Mouse (Mus musculus) CD4-positive helper T cell, adult 2 months (primary cell): ENCODE data around the gene AC109138.7.

Experiments
- DNase-seq: peaks from one replicate; pipeline ENCODE4 v3.0.0-alpha.2; 2012; ENCODE audit warnings: low read depth, missing footprints, low spot score

AC109138.7 gene

DNA sequence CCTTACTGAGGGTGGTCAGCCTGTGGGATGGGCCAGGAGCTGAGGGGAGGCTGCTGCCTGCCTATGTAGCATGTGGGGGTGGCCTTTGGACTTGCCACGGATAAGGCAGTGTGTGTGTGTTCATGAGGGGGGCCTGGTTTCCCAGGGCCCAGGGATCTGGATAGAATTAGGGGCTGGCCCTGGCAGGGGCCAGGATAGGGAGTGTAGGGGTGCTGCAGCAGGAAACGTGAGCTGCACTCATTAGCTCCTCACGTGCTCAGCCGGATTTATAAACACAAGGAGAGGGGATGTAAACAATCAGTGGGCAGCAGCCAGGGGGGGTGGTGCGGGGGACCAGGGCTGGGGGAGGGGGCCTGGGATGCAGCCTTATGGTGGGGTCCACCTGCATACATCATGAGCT is 3.0 kb downstream of the AC109138.7 start:
- no peak for DNase-seq

DNA sequence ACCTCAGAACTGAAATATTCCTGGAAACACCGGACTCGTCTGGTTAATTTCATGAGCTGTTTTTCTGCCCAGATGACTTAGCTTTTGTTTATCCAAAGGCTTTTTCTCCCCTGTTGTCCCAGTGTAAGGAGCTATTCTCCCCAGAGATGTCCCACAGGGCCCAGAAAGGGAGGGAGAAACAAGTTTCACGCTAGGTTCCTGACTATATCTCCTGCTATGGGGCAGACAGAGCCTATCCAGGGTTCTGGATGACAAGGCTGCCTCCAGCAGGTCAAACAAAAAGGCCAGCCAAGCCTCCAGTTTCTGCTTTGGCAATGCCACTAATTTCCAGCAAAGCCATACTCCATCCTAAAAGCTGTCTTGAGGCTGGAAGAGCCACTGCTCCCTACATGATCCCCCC is 3.7 kb downstream of the AC109138.7 start:
- no peak for DNase-seq

DNA sequence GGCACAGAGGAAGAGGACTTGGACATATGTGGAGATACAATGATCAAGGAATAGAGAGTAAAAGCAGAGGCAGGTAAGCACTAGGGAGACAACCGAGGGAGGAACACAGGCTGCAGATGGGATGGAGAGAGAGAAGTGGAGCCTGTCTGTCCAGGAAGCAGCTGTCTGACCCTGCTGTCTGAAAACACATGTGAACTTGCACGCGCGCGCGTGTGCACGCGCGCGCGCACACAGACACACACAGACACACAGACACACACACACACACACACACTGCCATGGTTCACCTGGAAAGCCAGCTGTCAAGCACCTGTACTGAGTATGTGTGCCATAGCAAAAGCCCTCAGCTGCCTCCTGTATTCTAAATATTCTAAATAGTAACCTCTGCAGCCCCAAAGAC is 4.1 kb downstream of the AC109138.7 start:
- DNase-seq: peak; percentile 36

DNA sequence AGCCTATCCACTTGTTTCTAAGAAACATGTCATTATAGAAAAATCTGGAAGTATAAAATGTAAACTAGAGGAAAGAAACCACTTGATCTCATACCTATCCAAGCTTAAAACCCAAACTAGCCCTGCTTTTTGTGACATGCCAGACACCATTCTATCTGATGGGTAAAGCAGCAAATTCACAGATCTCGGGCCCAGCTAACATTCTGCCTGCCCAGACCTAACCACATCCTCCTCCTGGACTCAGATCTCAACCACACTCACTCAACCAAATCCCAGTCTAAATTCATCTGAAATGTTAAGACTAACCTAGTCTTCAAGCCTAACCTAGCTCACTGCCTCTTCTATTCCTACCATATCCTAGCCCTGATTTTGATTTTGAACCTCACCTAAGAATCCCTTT is 4.6 kb downstream of the AC109138.7 start:
- DNase-seq: peak; percentile 65

DNA sequence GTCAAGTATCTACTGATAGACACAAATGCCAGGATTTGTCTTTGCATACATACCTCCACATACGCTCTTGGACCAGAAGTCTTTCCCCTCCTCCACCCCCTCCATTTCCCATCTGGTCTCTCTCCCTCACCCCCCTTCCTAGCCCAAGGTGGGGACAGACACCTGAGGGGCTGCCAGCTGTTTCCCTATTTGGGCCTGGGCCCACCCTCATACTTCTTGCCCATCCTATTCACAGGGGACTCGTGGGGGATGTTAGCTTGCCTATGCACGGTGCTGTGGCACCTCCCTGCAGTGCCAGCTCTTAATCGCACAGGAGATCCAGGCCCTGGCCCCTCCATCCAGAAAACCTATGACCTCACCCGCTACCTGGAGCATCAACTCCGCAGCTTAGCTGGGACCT is 5.8 kb downstream of the AC109138.7 start:
- no peak for DNase-seq

DNA sequence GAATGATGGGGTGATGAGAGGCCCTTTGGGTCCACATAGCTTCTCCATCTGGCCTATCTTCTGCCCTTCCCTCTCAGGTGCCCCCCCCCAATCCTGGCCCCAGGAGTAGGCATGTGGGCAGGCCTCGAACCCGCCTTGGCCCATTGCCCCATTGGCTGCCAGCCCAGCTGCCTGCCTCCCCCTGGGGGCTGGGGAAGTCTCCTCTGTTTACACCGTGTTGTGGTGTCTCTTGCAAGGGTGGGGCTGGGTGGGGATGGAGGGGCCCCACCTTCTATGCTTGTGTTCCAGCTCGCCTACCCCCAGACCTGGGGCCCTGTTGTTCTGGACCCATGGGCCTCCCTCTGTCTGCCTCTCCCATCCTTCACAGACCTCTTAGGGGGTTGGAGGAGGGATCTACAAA is 6.3 kb downstream of the AC109138.7 start:
- no peak for DNase-seq

DNA sequence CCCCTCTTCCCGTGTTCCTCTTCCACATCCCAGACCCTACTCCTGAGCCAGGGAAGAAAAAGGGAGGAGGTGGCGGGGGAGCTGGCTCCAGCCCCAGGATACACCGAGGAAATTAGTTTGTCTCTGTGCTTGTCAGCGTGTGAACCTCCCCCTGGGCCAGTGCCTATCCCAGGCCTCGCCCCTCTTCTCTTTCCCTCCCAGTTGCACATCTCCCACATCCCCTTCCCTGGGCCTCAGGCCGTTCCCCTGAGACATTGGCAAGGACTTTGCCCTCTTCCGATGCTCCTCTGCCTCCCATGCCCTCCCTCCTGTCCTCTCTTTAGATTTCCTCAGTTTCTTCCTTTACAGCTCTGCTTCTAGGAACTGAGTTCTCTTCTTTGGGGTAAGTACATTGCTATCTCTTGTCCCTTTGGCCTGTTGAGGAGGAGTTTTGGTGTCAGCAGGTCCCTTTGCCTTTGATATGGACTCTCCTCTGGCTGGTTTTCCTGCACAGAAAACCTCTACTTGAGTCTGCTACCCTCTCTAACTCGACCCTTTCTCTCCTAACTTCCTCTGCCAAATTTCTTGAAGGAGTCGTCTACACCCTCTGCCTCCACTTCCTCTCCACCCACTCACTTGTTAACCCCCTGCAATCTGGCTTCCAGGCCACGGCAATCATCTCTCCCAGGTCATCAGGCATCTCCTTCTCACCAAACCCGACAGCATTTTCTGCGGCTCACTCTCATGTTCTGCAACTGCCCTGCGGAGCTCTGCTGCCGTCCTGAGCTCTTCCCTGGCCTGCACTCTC is 7.0 kb downstream of the AC109138.7 start:
- peak; percentile 40 for DNase-seq

DNA sequence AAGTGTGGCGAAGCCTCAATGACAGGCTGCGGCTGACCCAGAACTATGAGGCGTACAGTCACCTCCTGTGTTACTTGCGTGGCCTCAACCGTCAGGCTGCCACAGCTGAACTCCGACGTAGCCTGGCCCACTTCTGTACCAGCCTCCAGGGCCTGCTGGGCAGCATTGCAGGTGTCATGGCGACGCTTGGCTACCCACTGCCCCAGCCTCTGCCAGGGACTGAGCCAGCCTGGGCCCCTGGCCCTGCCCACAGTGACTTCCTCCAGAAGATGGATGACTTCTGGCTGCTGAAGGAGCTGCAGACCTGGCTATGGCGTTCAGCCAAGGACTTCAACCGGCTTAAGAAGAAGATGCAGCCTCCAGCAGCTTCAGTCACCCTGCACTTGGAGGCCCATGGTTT is 8.0 kb downstream of the AC109138.7 start:
- no peak for DNase-seq

DNA sequence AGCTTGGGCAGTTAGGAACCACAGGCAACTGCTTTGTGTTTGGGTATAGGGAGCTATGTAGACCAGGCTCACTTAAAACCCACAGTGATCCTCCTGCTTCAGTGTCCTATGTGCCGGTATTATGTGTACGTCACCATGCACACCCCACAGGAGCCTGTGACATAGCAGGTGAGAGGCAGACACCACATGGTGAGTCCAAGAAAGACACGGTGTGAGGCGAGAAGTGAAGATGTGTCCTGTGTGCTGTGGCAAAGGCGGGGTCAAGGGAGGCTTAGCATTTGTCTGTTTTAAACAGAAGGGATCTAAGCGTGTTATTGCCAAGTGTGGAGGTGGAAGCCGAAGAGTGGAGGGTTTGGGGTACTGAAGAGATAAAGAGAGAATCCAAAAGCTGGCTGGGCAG is 12.6 kb downstream of the AC109138.7 start:
- no peak for DNase-seq

DNA sequence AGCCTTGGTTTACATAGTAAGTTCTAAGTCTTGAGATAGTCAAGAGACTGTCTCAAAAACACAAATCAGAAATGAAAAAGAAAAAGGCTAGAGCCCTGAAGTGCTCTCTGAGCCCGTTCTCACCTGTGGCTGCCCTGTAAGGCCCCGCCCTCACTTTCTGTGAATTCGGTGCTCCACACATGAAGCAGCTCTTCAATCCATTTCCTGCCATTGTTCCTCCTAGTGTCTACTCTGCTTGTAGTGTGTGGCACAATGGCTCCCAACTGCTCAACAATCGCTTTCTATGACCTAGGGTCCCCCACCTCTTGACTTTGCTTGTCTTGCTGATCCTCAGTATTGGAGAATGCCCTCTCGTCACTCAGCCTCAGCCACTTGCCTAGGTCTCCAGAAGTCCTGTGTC is 13.3 kb downstream of the AC109138.7 start:
- peak; percentile 57 for DNase-seq

DNA sequence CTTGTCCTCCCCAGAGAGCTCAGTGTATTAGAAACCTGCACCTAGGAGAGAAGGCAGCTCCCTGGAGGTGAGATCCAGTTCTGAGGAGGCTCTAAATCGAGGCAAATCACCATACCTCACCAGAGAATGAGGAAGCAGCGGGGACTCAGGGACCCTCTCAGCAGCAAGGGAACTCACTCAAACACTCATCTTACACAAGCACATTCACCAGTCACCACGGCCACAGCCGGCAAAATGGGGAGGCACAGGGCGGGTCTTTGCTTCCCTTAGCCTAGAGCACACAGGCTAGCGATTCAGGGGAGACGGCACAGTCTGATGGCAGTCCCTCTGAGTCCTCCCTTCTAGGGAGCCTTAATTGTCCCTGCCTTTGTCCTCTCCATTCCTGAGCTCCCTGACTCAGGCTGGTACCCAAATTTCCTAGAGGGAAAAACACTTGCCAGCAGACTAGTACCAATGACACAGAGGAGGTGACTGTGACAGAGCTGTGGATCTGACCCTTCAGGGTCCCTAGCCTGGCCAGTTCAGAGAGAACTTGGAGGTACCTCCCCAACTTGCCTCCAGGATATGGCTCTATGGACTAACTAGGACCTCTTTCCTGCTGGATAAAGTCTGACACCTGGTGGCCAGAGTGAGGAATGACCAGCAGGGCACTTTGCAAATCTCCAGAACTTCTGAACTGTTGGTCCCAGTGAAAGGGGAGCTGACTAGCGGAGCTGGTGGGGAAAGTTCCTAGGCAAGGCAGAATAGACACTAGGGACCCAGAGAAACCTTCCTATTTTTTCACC is 13.9 kb downstream of the AC109138.7 start:
- DNase-seq: peak; percentile 79

DNA sequence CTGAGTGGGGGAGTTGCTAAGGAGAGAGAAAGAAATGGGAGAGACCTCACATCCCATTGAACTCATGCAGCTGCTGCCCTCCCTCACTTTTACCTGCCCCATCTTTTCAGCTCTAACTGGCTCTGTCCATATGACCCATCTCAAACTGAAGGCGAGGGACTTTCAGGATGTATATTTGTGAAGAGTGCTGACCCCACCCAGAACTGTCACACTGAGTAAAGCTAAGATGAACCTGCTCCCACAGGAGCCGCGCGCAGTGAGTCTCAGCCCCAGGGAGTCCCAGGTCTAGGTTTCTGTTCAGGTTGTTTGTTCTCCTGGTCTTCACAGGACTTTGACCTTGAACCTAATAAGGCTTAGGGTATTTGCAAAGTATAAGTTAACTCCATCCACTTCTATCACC is 14.7 kb downstream of the AC109138.7 start:
- no peak for DNase-seq

DNA sequence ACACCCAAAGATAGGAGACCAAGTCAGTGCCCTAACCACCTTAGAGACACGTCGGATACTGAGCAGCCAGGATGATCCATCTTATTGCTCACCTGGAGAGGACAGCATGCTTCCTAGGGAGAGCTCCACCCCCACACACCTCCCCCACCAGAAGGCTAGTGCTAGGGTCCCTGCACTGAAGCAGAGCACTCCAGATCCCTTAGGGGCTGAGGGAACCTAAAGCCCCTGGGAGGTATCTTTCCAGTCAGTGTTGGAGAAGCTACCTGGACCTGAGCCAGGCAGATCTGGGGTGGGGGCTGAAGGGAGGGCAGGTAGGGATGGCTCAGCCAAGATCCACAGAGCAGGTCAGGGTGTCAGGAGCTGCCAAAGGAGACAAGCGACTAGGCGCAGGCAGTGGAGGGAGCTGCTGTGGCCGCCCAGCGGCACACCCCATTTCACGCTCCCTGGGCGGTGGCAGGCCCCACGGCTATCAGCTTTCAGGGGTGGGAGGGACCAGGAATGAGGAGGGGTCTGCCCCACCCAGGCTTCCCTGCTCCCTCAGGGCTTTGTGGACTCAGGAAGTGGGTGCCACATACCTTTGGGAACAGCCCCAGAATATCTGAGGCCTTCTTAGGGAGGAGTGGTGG is 15.4 kb downstream of the AC109138.7 start:
- no peak for DNase-seq

DNA sequence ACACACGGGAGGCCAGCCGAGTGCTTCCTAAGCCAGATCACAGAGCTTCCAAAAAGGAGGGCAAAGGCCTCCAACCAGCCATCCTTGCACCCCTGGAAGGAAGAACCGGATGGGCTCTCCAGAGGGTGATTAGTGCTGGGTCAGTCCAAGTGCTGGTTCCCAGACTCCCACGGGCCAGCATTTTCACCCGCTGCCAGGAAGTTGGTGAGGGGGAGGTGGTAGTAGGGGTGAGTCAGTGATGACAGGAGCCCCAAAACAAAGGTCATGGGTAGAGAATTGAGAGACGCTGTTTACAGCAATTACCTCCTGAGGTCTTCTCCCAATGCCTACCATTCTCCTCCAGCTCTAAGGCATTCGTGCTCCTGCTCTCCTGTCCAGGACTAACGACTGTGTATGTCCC is 16.3 kb downstream of the AC109138.7 start:
- DNase-seq: peak; percentile 38

DNA sequence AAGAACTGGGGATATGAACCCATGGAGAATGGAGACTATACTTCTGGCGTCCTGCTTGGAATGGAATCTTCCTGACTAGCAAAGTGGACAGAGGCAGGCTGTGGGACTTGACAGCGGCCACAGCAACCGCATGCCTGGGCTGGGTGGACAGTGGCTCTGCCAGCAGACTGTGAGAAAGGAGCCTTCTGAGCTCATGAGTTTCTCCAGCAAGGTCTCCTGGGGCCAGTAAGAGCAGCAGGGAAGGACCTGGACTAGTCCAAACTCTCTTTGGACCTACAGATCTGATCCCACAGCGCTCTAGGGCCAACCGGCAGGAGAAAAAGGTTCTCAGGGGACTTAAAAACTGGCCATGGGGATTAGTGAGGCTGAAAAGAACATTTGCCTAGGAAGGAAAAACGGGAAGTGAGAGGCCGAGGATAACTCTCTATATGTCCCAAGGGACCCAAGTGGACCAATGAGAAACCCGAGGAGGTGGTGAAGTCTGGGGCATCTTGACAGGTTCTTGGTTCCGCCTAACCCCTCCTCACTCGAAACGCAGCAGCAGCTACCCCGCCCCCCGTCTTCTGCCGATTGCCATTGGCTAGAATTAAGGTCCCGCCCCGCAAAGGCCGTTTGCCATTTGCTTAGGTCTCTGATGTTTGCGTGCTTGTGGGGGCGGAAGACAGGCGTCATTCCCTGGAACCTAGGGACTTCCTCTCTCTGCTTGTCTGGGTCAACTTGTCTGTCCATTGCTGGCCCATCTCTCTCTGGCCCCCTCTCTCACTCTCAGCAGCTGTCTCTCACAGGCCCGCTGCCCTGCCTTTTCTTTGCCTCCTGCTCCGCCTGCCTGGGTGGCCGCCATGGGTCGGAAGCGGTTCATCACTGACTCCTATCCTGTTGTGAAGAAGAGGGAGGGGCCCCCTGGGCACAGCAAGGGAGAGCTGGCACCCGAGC is 17.4 kb downstream of the AC109138.7 start, which contains the start of gene Pold4:
Gene Pold4 (plus strand): TSS at position 647 of the 933 bp plus-strand sequence.
- DNase-seq: peak; percentile 96

DNA sequence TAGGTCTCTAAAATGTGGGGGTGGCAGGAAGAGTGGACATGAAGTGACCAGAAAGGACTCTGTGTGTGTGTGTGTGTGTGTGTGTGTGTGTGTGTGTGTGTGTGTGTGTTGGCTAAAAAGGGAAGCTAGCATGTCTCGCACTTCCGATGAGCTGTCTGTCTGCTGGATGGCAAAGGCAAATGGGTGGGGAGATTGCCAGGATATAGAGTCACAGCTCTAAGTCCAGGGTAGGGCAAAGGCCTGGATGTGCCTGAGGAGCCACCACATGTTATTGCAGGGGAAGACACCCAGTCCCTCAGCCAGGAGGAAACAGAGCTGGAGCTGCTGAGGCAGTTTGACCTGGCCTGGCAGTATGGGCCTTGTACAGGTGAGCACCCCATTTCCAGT is 18.0 kb downstream of the AC109138.7 start:
- no peak for DNase-seq

DNA sequence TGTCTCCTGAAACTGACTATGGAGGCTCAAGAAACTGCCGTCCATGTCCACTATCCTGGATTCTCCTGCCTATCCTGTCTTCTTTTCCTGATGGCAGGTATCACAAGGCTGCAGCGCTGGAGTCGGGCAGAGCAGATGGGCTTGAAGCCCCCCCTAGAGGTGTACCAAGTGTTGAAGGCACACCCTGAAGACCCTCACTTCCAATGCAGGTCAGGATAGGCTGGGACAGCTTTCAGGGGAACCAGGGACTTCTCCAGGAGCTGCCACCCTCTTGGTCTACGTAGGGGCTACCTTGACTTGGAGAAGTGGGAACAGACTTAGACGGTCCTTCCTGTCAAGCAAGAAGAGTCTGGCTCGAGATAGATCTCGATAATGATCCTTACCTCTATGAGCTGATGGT is 18.5 kb downstream of the AC109138.7 start:
- no peak for DNase-seq

DNA sequence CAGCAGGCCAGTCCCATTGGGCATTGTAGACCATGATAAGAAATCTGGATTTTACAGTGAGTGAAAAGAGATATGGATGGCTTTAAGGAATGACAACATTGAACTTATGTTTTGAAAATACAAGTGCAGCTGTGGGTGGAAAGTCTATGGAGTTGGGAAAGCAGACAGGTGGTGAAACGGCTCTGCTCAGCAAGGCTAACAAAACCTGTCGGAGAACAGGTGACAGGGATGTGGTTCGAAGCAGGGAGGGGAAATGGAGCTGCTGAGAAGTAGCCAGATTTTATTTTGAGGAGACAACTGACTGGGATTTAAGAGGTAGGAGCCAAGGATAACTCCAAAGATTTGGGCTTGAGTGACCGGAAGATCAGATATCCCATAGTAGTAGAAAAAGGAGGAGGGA is 20.4 kb downstream of the AC109138.7 start:
- DNase-seq: no peak

DNA sequence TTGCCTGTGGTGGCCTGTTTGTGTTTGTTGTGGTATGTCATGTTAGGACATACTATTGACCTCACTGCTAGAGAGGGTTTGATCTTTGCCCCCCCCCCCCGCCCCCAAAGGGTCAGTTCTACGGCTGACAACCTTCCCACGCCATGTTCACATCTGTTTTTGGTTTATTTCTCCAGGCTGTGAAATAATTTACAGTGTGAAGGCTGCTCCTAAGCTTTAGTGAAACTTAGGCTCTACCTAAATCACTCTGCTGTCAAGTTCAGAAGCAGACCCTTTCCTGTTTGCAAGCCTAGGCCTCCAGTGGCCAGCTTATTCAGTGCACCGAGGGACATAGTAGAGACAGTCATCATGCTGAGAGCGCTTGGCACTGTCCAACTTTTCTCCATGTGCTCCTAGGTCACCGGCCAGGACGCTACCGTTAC is 26.1 kb downstream of the AC109138.7 start:
- no peak for DNase-seq

DNA sequence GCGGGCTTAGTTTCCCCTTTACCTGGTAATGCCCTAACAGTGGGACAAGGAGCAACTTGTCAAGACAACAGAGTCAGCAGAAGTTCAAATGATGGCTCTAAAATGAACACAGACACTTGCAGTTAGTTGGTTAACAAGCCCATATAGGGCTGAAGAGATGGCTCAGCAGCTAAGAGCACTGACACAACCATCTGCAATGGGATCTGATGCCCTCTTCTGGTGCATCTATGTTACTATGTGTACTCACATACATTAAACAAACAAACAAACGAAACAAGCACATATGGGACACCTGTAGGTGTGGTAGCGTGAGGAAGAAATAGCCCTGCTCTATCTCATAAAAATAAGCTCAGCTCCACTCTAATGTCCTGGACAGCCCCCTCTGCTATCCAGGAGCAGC is 28.3 kb downstream of the AC109138.7 start:
- peak; percentile 47 for DNase-seq

DNA sequence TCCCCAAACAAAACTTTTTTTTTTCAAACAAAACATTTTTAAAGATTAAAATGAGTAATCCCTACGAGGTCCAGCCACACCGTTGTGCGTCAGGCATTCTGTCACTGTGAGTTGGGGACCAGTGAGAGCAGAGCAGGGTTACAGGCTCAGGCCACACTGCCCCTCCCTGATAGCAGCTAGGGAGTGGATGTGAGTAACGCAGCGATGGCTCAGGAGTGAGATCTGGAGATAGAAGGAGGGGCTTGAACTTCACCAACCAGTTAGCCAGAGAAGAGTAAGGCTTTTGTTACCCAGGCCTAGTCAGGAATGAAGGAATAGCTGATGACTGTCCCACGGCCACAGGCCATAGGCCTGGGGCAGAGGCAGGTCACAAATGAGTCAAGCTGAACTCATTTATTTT is 30.6 kb downstream of the AC109138.7 start:
- no peak for DNase-seq
